Mouse (Mus musculus): ENCODE data around the gene Pmpca. TPM values are rescaled to one million over a fixed set of nuclear protein-coding genes. Genes with fewer than 3 reads are reported as not detected.

Pmpca gene
- polyA plus RNA-seq, 1 experiment from 2014 or later: 113 TPM

DNA sequence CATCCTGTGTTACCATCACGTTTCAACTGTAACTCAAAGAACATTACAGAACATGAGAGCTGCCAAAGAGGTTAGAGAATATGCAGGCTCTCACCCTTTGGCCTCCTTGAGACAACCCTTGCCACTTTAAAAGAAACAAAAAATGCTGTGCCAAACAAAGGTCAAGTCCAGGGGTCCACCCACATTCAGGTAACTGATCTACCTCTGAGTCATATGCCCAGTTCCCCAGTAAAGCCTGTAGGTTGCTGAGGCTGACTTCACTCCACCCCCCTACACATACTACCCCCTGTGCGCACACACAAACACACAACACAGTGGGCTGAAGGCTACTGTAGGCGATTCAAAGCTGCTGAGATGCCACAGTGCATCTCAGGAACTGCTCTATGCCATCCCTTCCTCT is 1.4 kb upstream of the Pmpca start:
- Histone ChIP-seq H3K27me3 (replicated peaks) (no peaks in the 10 kb centered on the region), H3K9ac (peak overlapping the region; percentile 97), H3K4me2 (replicated peaks) (peak overlapping the region; percentile 100), H3K4me1 (peaks cover 23% of the 10 kb centered on the region), H3K4me3 (peak overlapping the region; percentile 97; the same call in 1 of the 2 replicates), H3K36me3 (peaks cover 73% of the 10 kb centered on the region), H3K9me3 (no peaks in the 10 kb centered on the region), H3K27ac (no peak overlapping the region)
- no peak for ATAC-seq (ENCODE audit: low FRiP score, low read depth)
- WGBS: 89% methylated on average over 3 of the region's 3 CpGs

DNA sequence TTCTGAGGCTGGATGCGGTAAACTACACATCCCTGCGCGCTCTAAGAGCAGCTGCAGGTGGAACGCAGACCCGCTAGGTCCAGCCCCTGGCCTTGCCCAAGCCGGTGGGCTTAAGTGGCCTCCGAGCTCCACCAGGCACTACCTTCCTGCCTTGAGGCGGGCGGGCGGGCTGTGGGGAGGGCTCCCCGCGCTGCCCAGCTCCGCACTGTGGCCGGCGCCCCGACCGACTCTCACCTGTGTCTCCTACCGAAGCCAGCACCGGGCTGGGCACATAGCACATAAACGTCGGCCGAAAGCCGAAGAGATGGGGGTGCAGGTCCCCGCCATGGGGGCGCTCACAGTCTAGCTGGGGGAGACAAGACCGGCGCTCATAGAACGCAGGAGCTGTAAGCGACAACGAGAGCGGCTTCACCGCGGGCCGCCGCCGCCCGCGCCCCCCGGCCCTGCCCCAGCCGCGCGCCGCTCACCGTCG is 421 bp upstream of the Pmpca start:
- WGBS: under 1% methylated on average over 45 of the region's 45 CpGs
- Histone ChIP-seq H3K27ac (no peak overlapping the region), H3K9ac (peak overlapping the region; percentile 97), H3K4me1 (peaks cover 23% of the 10 kb centered on the region), H3K4me2 (replicated peaks) (peak overlapping the region; percentile 100), H3K36me3 (peaks cover 73% of the 10 kb centered on the region), H3K4me3 (peak overlapping the region; percentile 97), H3K9me3 (no peaks in the 10 kb centered on the region), H3K27me3 (replicated peaks) (no peaks in the 10 kb centered on the region)
- ATAC-seq (ENCODE audit: low FRiP score, low read depth): peak; percentile 62

- Histone ChIP-seq H3K4me2 (replicated peaks) (0 out of 2 replicates have a peak overlapping the region, but pooled peaks have one; percentile 5), H3K27ac (no peak overlapping the region), H3K27me3 (replicated peaks) (no peaks in the 10 kb centered on the region), H3K9ac (no peak overlapping the region), H3K9me3 (no peaks in the 10 kb centered on the region), H3K4me3 (no peak overlapping the region), H3K36me3 (peaks cover 73% of the 10 kb centered on the region), H3K4me1 (peaks cover 23% of the 10 kb centered on the region)
- 91% methylated on average over 3 of the region's 3 CpGs for WGBS
- ATAC-seq (ENCODE audit: low FRiP score, low read depth): no peak
These were observed 1.8 kb downstream of the Pmpca start for GRCm38 (mm10) chr2:26390954-26391353.

DNA sequence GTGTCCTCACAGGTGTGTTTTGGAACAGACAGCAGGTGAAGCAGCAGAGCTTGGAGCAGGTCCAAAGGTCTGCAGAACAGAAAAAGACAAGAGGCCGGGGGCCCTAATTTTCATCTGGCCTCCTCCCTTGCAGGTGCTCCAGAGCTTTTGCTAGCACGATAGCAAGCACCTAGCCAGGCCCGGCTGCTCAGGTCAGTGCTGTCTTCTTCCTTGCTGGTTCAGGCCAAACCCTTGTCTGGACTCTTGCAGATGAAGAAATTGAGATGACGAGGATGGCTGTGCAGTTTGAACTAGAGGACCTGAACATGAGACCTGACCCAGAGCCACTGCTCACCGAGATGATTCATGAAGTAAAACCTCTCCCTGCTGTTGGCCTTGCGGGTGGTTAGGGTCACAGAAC is 2.5 kb downstream of the Pmpca start:
- no peak for ATAC-seq (ENCODE audit: low FRiP score, low read depth)
- Histone ChIP-seq H3K27me3 (replicated peaks) (no peaks in the 10 kb centered on the region), H3K9me3 (no peaks in the 10 kb centered on the region), H3K4me2 (replicated peaks) (no peak overlapping the region), H3K9ac (no peak overlapping the region), H3K36me3 (peaks cover 73% of the 10 kb centered on the region), H3K4me3 (no peak overlapping the region), H3K4me1 (peaks cover 23% of the 10 kb centered on the region), H3K27ac (no peak overlapping the region)
- WGBS: 92% methylated on average over 6 of the region's 6 CpGs

DNA sequence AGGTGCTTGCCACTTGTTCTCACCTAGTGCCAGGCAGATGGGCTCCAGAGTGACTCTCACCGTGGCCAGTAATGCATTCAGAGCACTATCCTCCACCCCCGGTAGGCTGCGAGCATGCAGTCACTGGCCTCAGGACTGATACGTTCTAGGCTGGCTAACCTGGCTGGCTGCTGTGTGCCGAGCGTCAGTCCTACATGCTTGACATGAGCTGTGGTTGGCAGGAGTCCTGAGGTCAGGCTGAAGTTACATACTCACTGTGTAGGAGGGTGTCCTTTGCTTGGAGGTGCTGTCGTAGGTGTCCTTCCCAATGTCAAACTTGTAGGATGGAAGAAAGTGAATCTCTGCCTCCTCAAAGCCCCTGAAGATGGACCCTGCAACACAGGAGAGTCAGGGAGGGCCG is 9.8 kb downstream of the Pmpca start:
- 94% methylated on average over 8 of the region's 8 CpGs for WGBS
- no peak overlapping the region for H3K9ac ChIP-seq
- H3K4me1 ChIP-seq: no peaks in the 10 kb centered on the region
- no peak overlapping the region for H3K4me2 ChIP-seq (replicated peaks)
- H3K27me3 ChIP-seq (replicated peaks): no peaks in the 10 kb centered on the region
- H3K9me3 ChIP-seq: no peaks in the 10 kb centered on the region
- ATAC-seq (ENCODE audit: low FRiP score, low read depth): no peak
- H3K27ac ChIP-seq: no peak overlapping the region
- H3K4me3 ChIP-seq: no peak overlapping the region
- H3K36me3 ChIP-seq: peaks cover 78% of the 10 kb centered on the region

DNA sequence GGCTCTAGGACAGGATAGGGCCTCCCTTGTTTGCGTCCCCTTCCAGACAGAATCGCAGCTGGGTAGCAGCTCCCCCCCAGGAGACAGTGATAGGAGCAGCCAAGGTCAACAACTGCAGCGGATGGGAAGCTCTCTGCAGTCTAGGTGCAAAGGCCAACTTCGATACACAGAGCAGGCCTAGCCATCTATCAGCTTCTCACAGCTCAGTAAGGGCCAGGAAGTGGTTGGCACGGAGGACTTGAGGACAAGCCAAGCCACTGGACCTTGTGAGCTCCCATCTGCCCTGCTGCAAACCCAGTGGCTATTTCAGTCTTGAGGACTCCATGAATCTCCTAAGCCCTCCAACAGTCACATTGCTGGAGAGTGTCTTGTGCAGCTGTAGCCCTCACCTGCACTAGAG is 10.5 kb downstream of the Pmpca start:
- ATAC-seq (ENCODE audit: low FRiP score, low read depth): no peak
- H3K36me3 ChIP-seq: peaks cover 72% of the 10 kb centered on the region
- 90% methylated on average over 5 of the region's 5 CpGs for WGBS
- H3K27ac ChIP-seq: no peak overlapping the region
- H3K9ac ChIP-seq: no peak overlapping the region
- H3K27me3 ChIP-seq (replicated peaks): no peaks in the 10 kb centered on the region
- no peak overlapping the region for H3K4me3 ChIP-seq
- 0 out of 2 replicates have a peak, but pooled peaks cover 1% of the 10 kb centered on the region for H3K4me1 ChIP-seq
- no peaks in the 10 kb centered on the region for H3K9me3 ChIP-seq
- H3K4me2 ChIP-seq (replicated peaks): no peak overlapping the region

DNA sequence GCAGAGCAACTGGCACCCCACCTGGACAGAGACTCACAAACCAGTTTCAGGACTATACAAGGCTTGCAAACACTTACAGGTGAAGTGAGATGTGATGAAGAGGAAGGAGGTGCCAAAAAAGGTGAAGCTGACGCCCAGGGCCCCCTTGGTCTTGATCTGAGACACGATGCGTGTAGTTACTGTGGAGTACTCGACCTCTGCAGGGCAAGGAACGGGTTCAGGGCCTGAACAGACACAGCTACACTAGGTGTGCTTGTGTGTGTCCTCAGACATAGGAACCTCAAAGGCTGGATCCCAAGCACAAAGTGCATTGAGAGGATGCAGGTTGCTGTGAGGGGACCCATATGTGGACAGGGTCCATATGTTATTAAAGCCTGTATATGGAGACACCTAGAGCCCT is 11.2 kb downstream of the Pmpca start:
- H3K9ac ChIP-seq: no peak overlapping the region
- no peaks in the 10 kb centered on the region for H3K9me3 ChIP-seq
- no peak overlapping the region for H3K4me2 ChIP-seq (replicated peaks)
- 91% methylated on average over 5 of the region's 5 CpGs for WGBS
- H3K27me3 ChIP-seq (replicated peaks): no peaks in the 10 kb centered on the region
- peaks cover 65% of the 10 kb centered on the region for H3K36me3 ChIP-seq
- 0 out of 2 replicates have a peak, but pooled peaks cover 7% of the 10 kb centered on the region for H3K4me1 ChIP-seq
- no peak for ATAC-seq (ENCODE audit: low FRiP score, low read depth)
- no peak overlapping the region for H3K4me3 ChIP-seq
- no peak overlapping the region for H3K27ac ChIP-seq

GRCm38 (mm10) chr2:26401023-26401422 is 11.9 kb downstream of the Pmpca start:
- H3K9ac ChIP-seq: no peak overlapping the region
- no peak overlapping the region for H3K4me2 ChIP-seq (replicated peaks)
- no peak overlapping the region for H3K4me3 ChIP-seq
- no peaks in the 10 kb centered on the region for H3K9me3 ChIP-seq
- 90% methylated on average over 4 of the region's 4 CpGs for WGBS
- no peaks in the 10 kb centered on the region for H3K27me3 ChIP-seq (replicated peaks)
- H3K36me3 ChIP-seq: peaks cover 58% of the 10 kb centered on the region
- no peak overlapping the region for H3K27ac ChIP-seq
- ATAC-seq (ENCODE audit: low FRiP score, low read depth): no peak
- peaks cover 13% of the 10 kb centered on the region for H3K4me1 ChIP-seq

GRCm38 (mm10) chr2:26402265-26402664 is 13.1 kb downstream of the Pmpca start:
- no peak overlapping the region for H3K27ac ChIP-seq
- H3K36me3 ChIP-seq: peaks cover 51% of the 10 kb centered on the region
- 89% methylated on average over 1 of the region's 1 CpGs for WGBS
- no peaks in the 10 kb centered on the region for H3K27me3 ChIP-seq (replicated peaks)
- no peaks in the 10 kb centered on the region for H3K9me3 ChIP-seq
- ATAC-seq (ENCODE audit: low FRiP score, low read depth): no peak
- peaks cover 26% of the 10 kb centered on the region for H3K4me1 ChIP-seq
- H3K9ac ChIP-seq: no peak overlapping the region
- H3K4me2 ChIP-seq (replicated peaks): no peak overlapping the region
- H3K4me3 ChIP-seq: no peak overlapping the region

GRCm38 (mm10) chr2:26403306-26403705 is 14.2 kb downstream of the Pmpca start:
- Histone ChIP-seq H3K9me3 (no peaks in the 10 kb centered on the region), H3K27me3 (replicated peaks) (no peaks in the 10 kb centered on the region), H3K4me3 (no peak overlapping the region), H3K27ac (no peak overlapping the region), H3K4me2 (replicated peaks) (no peak overlapping the region), H3K4me1 (peaks cover 36% of the 10 kb centered on the region), H3K9ac (no peak overlapping the region), H3K36me3 (peaks cover 43% of the 10 kb centered on the region)
- no peak for ATAC-seq (ENCODE audit: low FRiP score, low read depth)
- WGBS: 79% methylated on average over 8 of the region's 8 CpGs

DNA sequence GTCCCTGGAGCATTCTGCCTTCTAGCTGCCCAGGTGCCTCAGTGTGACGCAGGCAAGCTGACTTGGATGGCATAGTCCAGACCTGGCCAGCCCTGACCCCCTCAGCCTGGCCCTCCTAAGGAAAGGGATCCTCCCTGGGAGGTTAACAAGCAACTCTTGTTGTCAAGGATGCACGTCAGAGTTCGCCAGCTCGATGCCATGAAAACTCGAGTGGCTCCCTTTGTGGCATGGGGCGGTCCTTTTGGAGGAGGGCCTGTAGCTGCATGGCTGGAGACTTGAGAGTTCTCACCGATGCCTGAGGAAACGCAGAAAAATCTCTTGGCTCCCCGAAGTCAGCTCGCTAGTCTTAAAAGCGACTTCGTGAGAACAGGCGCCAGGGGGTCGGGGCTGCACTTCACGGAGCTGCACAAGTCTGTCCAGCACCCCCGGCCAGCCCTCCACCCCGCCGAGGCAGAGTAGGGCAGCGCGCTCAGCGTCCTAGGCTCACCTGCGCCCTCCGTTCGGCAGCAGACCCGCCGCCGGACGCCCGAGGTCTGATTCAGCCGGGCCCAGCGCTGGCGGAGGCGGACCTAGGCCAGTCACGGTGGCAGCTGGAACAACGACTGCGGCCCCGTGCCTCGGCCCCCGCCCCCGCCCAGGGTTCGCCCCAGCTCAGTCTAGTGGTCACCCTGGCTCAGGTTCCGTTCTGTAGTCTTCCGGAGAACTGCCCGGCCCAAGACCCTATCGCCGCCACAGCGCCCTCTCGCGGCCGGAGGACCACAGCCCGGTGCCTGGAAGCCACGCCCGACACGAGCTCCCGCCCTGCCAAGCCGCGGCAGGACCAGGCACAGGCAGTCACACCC is 19.6 kb downstream of the Pmpca start, which contains the start of gene Inpp5e:
Inpp5e (minus strand) TSS at position 689 of the 842 bp plus-strand sequence.
- Histone ChIP-seq H3K27me3 (replicated peaks) (no peaks in the 10 kb centered on the region), H3K36me3 (peaks cover 46% of the 10 kb centered on the region), H3K4me3 (peak within 1 kb of the TSS; percentile 92), H3K9ac (peak within 1 kb of the TSS; percentile 92), H3K4me1 (peaks cover 38% of the 10 kb centered on the region), H3K4me2 (replicated peaks) (peak within 1 kb of the TSS; percentile 81), H3K9me3 (no peaks in the 10 kb centered on the region), H3K27ac (peak within 1 kb of the TSS; percentile 26; the same call in 1 of the 2 replicates)
- WGBS: under 1% methylated on average over 57 of the region's 57 CpGs
- ATAC-seq (ENCODE audit: low FRiP score, low read depth): peak; percentile 94

DNA sequence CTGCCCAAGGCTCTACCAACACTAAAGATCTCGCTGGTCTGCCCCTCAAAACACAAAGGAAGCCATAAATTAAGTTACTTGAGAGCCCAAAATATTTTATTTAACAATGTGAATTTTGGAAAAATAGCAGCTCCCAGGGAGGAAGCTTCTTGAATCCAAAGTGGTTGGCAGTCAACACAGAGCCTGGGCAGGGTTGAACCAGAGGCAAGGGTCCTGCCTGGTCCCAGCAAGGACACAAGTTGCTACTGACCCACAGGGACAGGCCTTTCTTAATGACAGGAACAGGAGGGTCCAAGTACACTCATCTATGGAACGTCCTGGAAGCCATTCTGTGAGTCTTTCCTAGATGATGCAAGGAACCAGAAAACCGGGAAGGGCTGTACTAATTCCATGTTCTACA is 20.2 kb downstream of the Pmpca start:
- H3K9ac ChIP-seq: no peak overlapping the region
- 59% methylated on average over 3 of the region's 3 CpGs for WGBS
- no peaks in the 10 kb centered on the region for H3K9me3 ChIP-seq
- H3K36me3 ChIP-seq: peaks cover 53% of the 10 kb centered on the region
- ATAC-seq (ENCODE audit: low FRiP score, low read depth): peak; percentile 49; the same call in 1 of the 2 replicates
- H3K4me3 ChIP-seq: peak overlapping the region; percentile 92; the same call in 1 of the 2 replicates
- peaks cover 38% of the 10 kb centered on the region for H3K4me1 ChIP-seq
- H3K4me2 ChIP-seq (replicated peaks): peak overlapping the region; percentile 81
- no peaks in the 10 kb centered on the region for H3K27me3 ChIP-seq (replicated peaks)
- no peak overlapping the region for H3K27ac ChIP-seq

All from neural tube, embryonic 12.5 days (tissue).